Mouse (Mus musculus): ENCODE results near the gene Gnpnat1.

DNA sequence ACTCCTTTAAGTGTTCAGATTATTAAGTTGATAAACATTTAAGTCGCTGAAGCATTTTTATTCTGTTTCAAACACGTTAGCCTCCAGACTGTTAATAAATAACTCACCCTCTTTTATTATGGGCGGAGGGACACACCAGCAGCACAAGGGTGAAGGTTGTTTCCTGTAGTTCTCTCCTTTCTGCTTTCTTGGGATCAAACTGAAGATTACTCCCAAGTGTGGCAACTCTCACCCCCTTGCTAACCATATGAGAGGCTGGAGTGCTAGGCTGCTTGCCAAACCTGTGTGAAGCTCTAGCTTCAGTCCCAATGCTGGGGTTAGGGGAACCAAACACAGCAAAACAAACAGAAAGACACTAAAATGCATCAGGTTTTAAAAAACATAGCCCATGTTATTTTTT, 25.9 kb downstream of the Gnpnat1 start:
- no peak for TF ChIP-seq CTCF (IDR thresholded peaks at IDR 0.05; ENCODE audit: low read depth)
- TF ChIP-seq EP300 (IDR thresholded peaks at IDR 0.05; ENCODE audit: low read depth) = no peak

Data from liver, postnatal 0 days (tissue).